8 mouse cellular contexts compared by ENCODE assay signal in the genomic region with DNA sequence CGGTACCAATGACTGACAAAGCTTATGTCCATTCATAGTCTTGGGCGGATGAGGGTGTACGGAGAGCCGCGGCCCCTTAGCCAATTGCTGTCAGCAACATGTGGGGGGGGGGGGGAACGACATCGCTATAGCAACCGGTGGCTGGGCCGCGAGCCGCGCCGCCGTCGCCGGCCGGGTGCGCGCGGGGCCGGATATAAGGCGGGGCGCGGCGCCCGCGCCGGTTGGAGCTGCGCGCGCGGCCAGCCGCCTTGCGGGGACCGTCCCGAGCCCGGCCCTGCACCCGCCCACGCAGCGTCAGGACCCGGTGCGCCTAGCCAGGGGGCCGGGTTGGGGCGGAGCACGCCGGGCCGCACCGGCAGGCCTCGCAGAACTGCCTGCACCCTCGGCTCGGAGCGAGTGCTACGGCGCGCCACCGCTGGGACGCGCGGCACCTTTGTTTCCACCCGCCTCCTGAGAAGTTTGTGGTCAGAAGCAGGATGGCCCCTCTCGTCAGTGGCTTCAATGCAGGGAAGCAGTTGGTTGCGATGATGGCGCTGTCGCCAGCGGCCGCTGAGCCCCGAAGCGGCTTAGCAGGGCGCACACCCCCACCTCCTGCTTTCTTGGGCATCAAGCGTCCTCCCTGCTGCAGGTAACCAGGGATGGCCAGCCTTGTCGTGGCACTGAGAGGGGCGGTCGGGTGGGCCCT.
A peak's percentile ranks its signal among the peaks of the same experiment; 100 is the strongest.
DNase-seq lines count a peak whose midpoint lies in the region; ATAC-seq lines count a peak whose summit lies in the region.

No protein-coding gene starts in this region.

- no peak overlapping the region for H3K27ac ChIP-seq in heart, embryonic 12.5 days (ENCODE audit: poor library complexity, severe bottlenecking)

- peak overlapping the region; percentile 14; the same call in 1 of the 2 replicates for H3K9ac ChIP-seq in heart, embryonic 12.5 days

- peaks cover 26% of the 10 kb centered on the region for H3K4me1 ChIP-seq in heart, embryonic 12.5 days (replicated peaks)

- H3K27me3 ChIP-seq in heart, embryonic 12.5 days (replicated peaks): peaks cover 89% of the 10 kb centered on the region

- ATAC-seq in common myeloid progenitor, adult 5-6 weeks (replicated peaks; ENCODE audit: low read depth, poor library complexity, severe bottlenecking): peak; percentile 24; the same call in 1 of the 2 replicates
- peak; percentile 74 for ATAC-seq in heart, embryonic 12.5 days (ENCODE audit: insufficient number of reproducible peaks, low FRiP score)
- no peak for ATAC-seq in activated CD4-positive, CD25-positive, alpha-beta regulatory T cell, adult 4 months

- H3K9me3 ChIP-seq in heart, embryonic 12.5 days (replicated peaks): no peaks in the 10 kb centered on the region

- WGBS in heart, embryonic 12.5 days: under 1% methylated on average over 72 of the region's 73 CpGs

- DNase-seq in gastrocnemius, postnatal 10 days: peak; percentile 39
- no peak for DNase-seq in gastrocnemius, adult 8-10 months (ENCODE audit: low spot score in 2 of 2)
- peak; percentile 51 to 66 for DNase-seq in kidney, postnatal 4 days
- DNase-seq in lung, postnatal 36 days: peak; percentile 18
- DNase-seq in right cerebral cortex, postnatal 25 days: peak; percentile 78

- H3K4me3 ChIP-seq in heart, embryonic 12.5 days: peak overlapping the region; percentile 60

- no peaks in the 10 kb centered on the region for H3K36me3 ChIP-seq in heart, embryonic 12.5 days

- peak overlapping the region; percentile 92 for H3K4me2 ChIP-seq in heart, embryonic 12.5 days

Comparison
In these comparisons a context has a peak if more than half of its experiments do, and no peak if none do; other contexts are left out.
1. DNase-seq: peak in gastrocnemius, postnatal 10 days (single experiment), kidney, postnatal 4 days (2 of 2), lung, postnatal 36 days (single experiment) and right cerebral cortex, postnatal 25 days (single experiment); none in gastrocnemius, adult 8-10 months (0 of 2).